Mouse (Mus musculus) gastrocnemius, adult 18-20 months (tissue): ENCODE data around the gene Trio. TPM values are rescaled to one million over a fixed set of nuclear protein-coding genes. Genes with fewer than 3 reads are reported as not detected.
"Not testable (repeated sequence)": the region's sequence is repeated elsewhere in the genome, so short reads cannot be mapped to it uniquely, and the experiment has no call there.

Experiments
- DNase-seq: peaks from one replicate; pipeline ENCODE4 v3.0.0; 2021; ENCODE audit warnings: low spot score
- total RNA-seq, 2 experiments: library from RNA; stranded (reverse); gene quantifications; 2 replicates each; pipeline ENCODE4 v1.2.3; 2021

The Trio gene
- total RNA-seq, 2 experiments from 2014 or later = 21.1 to 33.0 TPM

DNA sequence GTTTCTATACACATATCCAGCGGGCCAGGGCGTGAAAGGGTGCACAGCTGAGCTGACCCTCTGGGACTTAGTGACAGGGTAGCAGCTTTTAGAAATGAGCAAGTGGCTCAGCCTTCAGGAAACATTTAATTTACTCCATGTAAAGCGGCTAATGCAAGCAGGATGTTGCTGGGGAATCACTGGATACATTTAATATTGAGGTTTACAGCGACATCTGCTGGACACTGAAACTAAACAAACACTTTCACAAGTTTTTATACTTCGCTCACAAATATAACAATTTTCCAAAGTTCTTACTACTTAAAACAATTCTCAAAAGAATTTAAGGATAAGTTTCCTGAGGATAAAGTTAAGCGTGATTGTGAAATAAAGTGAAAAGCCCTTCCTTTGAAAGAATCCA, 174.3 kb downstream of the Trio start:
- DNase-seq = no peak

GRCm38 (mm10) chr15:27850904-27851303, 174.7 kb downstream of the Trio start:
- DNase-seq = peak; percentile 15

- DNase-seq = peak; percentile 24
Measured at GRCm38 (mm10) chr15:27849910-27850309, 175.7 kb downstream of the Trio start.

GRCm38 (mm10) chr15:27841696-27842095, 184.0 kb downstream of the Trio start:
- no peak for DNase-seq

DNA sequence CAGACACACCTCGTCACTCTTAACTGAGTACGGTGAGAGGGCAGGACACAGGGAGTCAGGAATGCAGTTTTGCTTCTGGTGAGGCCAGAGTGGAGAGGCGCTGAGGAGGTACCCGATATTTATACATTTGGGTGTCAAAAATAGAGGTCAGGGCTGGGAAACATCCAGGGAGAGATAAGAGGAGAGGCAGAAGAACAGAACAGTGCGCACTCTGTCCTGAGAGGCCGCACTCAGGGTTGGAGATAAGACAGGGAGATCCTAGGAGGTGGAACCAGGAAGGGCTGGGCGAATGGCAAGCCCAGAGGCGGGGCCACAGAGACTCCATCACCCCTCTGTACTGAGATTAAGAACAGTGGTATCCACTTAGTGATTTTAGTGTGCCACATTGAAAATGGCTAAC, 185.1 kb downstream of the Trio start:
- DNase-seq = no peak

DNA sequence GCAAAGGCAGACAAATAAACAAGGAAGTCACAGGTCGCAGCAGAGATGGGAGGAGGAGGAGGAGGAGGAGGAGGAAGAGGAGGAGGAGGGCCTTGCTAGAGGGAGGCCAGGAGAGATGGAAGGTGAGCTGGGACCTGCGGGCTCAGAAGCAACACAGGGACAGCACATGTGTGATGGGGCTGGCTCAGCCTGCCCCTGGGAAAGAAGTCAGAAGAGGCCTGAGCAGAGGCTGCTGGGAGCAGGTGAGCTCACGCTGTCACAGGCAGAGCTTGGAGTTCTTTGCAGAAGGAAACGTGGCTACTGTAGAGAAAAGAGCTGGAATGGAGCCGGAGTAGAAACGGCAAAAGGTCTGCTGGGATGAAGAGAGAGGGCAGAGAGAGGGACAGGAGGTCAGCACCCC, 185.5 kb downstream of the Trio start:
- no peak for DNase-seq

- no peak for DNase-seq
Measured at GRCm38 (mm10) chr15:27831646-27832045, 194.0 kb downstream of the Trio start.

DNA sequence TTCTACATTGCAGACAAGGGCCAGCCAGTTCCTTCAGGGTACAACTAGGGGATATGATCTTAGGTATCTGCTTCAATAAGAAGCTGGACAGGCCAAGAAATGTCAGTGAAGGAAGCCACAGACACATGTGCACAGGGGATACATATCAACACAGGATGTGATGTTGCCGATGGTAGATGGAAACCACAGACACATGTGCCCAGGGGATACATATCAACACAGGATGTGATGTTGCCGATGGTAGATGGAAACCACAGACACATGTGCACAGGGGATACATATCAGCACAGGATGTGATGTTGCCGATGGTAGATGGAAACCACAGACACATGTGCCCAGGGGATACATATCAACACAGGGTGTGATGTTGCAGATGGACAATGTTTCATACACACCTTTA, 197.8 kb downstream of the Trio start:
- DNase-seq = not testable (repeated sequence)

- no peak for DNase-seq
Measured at GRCm38 (mm10) chr15:27826886-27827285, 198.8 kb downstream of the Trio start.

DNA sequence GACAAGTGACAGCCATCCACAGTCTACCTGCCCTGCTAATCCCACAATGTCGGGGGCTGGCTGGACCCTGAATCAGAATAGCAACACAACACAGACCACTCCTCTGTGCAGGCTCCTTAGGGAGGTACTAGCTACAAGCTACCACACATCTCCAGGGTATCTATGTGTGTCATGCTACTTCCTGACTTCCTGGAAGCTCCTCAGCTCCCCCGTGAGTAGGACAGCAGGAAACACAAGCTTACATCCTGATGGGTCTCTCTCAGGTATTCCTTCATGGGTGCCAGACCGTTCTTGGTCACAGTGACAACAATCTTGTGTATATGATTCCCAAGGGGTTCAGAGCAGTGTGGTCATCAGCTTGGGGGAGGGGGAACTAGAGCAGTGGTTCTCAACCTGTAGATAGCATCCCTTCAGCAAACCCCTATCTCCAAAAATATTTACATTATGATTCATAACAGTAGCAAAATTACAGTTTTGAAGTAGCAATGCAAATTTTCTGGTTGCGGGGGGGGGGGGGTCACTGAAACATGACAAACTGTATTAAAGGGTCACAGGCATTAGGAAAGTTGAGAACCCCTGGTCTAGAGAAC, 199.5 kb downstream of the Trio start:
- DNase-seq = no peak

GRCm38 (mm10) chr15:27825390-27825789, 200.3 kb downstream of the Trio start:
- no peak for DNase-seq

DNA sequence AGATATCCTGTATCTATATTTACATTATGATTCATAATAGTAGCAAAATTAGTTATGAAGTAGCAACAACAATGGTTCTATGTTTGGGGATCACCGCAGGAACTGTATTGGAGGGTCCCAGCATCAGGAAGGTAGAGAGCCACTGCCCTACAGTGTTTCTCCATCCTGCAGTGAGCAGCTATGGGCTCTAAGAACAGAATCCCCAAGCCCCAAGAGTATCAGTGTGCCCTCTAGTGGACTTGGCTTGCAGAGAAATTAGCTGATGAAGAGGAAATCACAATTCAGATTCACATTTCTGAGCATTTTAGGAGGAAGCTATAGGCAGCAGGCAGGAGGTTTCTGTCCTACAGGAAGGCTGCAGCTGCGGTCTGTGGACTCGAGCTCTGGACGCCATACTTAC, 202.1 kb downstream of the Trio start:
- peak; percentile 32 for DNase-seq

DNA sequence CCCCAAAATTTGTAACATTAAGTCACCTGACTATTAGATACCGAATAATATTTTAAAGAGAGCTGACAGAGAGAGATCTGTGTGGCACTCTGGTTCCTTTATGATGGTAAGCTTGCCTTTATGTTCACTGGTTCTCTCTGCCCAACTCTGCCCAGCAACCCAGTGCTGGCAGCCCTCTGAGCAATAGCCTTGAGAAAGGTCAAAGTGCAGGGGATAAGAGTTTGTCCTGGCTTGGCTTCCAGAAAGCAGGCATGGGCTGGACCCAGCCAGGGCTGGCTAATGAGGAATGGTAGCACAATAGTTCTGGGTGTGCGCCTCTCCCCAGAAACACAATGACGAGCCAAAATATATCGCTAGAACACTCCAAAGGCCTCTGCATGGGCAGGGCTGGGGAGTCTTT, 203.2 kb downstream of the Trio start:
- DNase-seq = no peak

- DNase-seq = peak; percentile 40
Measured at GRCm38 (mm10) chr15:27821651-27822364, 203.8 kb downstream of the Trio start.

- no peak for DNase-seq
Measured at GRCm38 (mm10) chr15:27817096-27817495, 208.6 kb downstream of the Trio start.

DNA sequence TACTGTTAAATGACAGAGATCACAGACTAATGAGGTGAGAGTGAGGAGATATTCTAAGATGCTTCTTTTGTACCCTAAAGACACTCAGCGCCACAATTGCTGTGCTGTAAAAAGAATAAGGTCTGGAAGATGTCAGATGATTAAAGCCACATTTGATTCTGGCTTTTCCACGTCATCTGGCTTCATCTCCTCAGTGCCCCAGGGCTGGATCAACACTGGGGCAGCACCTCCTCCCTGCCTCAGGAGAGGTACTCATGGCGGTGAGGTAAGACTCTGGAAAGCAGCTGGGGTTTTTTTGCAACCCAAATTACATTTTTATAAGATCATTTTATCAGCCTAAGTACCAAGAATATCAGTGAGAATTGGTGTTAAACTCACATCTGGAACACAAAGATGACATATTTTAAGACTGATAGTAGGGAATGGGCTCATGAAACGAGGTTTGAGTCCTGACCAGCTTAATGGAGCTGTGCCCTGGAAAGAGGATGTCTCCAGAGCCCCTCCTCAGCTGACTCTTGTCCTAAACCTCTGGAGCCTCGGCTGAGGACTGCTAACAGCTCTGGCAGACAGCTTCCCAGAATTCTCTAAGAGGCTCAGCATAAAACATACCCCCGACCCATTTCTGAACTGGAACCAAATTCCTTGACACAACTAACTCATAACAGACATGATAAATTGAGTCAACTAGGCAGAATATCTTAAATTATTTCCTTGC, 210.8 kb downstream of the Trio start:
- DNase-seq = peak; percentile 38

GRCm38 (mm10) chr15:27810793-27811488, 214.7 kb downstream of the Trio start:
- no peak for DNase-seq

DNA sequence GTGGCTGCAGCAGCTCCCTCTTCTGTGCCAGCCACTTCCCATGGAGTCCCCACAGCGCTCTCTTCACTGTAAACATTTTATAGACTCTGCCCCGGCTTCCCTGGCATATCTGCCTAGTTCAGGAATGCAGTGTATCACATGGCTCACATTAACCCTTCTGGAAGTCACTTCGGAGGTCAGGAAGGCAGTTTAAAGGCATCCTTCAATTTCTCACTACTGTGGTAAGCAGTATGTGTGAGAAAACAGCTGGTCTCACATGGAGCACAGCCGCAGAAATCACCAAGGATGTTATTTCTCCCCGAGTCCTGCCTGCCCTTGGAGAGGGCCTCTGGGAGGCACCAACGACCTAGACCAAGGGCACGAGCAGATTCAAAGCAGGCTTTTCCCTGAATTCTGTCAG, 215.4 kb downstream of the Trio start:
- DNase-seq = no peak

DNA sequence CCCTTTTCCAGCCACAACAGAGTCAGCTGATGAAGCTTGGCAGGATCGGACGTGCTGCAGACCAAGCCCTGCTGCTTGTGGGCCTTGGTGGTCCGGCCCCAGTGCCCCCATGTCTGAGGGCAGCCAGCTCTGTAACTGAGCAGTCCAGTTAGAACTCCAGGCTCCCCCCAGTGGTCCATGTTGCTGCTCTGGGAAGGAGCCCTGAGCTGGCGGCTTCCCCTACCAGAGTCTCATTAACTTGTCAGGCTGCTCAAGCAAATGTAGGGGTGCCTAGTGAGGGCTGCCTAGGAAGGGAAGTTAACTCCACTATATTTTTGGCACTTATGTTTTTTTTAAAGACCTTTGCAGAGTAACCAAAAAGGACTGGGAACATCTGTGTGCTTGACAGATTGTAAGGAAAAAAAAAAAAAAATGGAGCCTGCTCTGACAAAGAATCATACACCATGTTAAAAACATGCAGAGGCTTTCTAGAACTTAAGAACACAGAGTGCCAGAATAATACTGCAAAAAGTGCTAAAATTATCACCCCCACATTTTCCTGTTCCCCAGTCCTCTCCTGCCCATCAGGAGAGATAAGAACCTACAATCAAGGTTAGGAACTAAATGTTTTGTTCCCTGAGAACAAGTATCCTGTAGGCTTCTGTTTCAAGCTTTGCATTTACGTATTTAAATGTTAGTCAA, 216.9 kb downstream of the Trio start:
- no peak for DNase-seq

- no peak for DNase-seq
Measured at GRCm38 (mm10) chr15:27806219-27806618, 219.4 kb downstream of the Trio start.

DNA sequence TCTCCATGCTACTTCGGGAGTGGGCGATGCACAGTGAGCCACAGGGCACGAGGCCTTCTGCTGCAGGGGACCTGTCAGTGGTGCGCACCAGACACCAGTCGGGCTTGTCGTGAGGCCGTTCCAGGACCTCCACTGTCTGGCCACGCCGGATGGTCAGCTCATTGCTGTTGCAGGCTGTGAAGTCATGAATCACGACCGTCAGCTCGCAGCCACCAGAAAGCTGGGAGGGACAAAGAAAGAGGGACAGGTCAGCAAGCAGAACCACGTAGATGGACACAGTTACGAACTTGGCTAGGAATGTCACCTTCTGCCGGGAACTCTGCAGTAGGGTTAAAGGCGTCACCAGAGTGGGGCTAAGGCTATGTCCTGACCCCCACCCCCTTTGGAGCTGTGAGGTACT, 220.0 kb downstream of the Trio start:
- no peak for DNase-seq

GRCm38 (mm10) chr15:27804447-27804846, 221.2 kb downstream of the Trio start:
- no peak for DNase-seq
